Mouse (Mus musculus): ENCODE data around the gene Agpat4.

GRCm38 (mm10) chr17:12201086-12201485, 82.6 kb downstream of the Agpat4 start:
- no peak for TF ChIP-seq CTCF (conservative IDR thresholded peaks at IDR 0.05; ENCODE audit: low read length)
- TF ChIP-seq NANOG (IDR thresholded peaks at IDR 0.05; ENCODE audit: borderline replicate concordance, low read length): no peak
